Mouse (Mus musculus): ENCODE results near the gene Neo1.

DNA sequence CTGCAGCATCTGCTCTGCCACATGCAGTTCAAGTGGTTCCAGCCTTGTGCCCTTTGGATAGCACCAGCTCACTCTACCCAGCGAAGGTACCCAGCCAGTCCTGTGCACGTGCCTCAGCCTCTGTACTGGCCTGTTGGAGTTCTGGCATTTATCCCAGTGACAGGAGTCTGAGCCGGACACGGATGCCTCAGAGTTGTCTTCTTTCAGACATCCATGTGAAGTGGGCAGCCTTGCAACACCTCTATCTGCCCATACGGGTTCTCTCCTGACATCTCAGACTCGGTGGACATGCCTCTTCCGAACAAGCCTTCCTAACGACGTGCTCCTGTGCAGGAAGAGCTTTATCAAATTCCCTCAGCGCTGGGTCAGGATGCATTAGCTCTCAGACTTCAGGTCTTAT lies 165.1 kb downstream of the Neo1 start:
- TF ChIP-seq CTCF (conservative IDR thresholded peaks at IDR 0.05; ENCODE audit: insufficient read depth, insufficient read length, low read depth, low read length) (no peak), POLR2A (IDR thresholded peaks at IDR 0.05; ENCODE audit: low read depth, low read length) (no peak)
